Mouse (Mus musculus) heart, postnatal 25 days (tissue): Measurements from ENCODE around the gene Ccdc9b. TPM values are rescaled to one million over a fixed set of nuclear protein-coding genes. Genes with fewer than 3 reads are reported as not detected.

ENCODE experiments used
- DNase-seq: peaks from one replicate; pipeline ENCODE4 v3.0.0; 2022; ENCODE audit warnings: low spot score
- intact Hi-C: fragments of 180-260 bp; cut with DNase I; formaldehyde crosslinking; loops from one replicate; pipeline ENCODE4 v1.15.1; 2025
- total RNA-seq, 2 experiments: library from RNA; stranded (reverse); gene quantifications; 2 replicates each; pipeline ENCODE4 v1.2.3; 2021

The Ccdc9b gene
- total RNA-seq, 2 experiments from 2014 or later, result 23.0 to 24.2 TPM

- intact Hi-C loops, result loop anchor here (2.0 kb wide), 1 partner anchor 34 kb away; the partner anchor contains the start of gene Inafm2
- DNase-seq, result no peak
These were observed 16.6 kb upstream of the Ccdc9b start for GRCm38 (mm10) chr2:118779065-118779464.

- intact Hi-C loops, result loop anchor here (2.0 kb wide), 1 partner anchor 34 kb away; the partner anchor contains the start of gene Inafm2
- no peak for DNase-seq
These were observed 16.0 kb upstream of the Ccdc9b start for GRCm38 (mm10) chr2:118778418-118778817.

- DNase-seq, result no peak
- intact Hi-C loops, result no loop called here
These were observed 13.8 kb upstream of the Ccdc9b start for GRCm38 (mm10) chr2:118776295-118776694.

DNA sequence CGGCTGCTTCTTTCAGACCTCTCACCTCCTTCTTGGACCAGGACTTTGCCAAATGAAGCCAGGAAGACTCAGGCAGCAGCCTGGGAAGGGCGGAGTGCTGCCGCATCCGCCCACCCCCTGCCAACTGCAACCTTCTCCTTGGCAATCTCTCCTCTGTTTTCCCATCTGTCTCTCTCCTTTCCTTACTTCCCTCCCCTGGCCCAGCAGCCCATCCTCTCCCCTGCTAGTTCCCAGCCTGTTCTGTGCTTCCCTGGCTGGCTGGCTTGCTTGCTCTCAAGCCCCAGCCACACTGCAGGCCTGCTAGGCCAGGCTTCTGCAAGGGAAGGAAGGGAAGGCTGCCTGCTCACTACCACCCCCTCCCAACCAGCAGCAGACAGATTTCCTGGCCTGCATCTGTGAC lies 13.4 kb upstream of the Ccdc9b start:
- intact Hi-C loops, result no loop called here
- no peak for DNase-seq

DNA sequence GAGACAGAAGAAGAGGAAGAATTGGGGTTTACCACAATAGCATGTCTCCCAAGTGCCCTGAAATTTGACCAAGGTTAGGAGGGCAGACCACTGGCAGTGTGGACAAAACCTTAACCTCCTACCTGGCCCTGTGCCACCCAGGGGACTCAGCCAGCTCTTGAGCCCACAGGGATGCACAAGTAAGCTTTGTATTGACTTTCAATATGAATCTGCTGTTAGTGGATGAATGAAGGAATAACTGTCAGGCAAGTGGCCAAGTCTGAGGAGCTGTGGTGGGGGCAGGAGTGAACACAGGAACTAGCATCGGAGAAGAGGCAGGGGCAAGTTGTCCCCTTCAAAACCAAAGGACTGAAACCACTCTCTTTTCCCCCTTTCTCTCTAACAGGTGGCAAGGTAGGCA lies 12.9 kb upstream of the Ccdc9b start:
- intact Hi-C loops, result no loop called here

DNA sequence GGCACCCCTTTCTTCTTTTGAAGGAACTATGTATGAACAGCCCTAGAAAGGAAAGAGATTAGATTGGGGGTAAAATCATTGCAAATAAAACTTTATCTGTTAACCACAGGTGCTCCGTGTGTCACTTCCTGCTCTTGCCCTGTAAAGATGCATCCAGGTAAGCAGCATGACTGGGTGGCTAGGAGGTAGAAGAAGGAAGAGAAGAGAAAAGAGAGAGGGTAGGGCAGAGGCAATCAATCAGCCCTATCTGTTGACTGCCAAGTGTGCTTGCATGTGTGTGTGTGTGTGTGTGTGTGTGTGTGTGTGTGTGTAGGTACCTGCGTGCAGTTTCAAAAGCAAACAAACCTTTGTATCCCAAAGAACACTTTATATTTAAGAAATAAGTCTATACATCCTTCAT lies 12.1 kb upstream of the Ccdc9b start:
- intact Hi-C loops, result no loop called here
- no peak for DNase-seq

More for the DNA sequence above, 12.9 kb upstream of the Ccdc9b start:
- no peak for DNase-seq

DNA sequence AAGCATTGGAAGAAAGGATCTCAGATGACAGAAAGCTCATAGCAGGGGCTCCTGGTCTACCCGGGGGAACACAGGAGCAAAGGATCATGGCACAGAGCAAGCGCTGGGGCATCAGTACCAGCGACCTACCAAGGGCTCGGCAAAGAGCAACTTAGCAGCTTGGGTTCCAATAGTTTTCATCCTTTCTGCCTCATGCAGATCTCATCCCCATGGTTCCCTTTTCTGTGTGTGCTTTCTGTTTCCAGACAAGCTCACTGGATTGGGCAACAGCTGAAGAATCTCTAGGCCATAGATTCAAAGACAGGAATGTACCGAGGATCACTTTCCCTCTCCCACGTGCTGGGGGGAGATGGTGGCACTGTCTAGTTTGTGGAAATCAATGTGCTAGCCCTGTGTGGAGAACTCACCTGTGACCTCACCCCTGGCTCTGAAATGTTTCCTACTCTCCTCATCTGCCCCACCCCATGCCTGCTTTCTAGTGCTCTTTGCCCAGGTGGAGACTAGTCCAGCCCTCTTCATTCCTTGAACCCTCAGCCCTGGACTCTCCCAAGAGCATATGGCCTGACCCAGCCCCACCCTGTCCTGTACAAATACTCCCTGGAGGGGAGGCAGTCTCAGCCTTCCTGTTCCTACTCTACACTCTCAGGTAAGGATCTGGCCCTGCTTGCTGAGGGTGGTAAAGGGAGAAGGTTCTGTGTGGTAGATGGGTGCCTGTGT lies 9.9 kb upstream of the Ccdc9b start, which contains the start of gene Phgr1:
Gene Phgr1, plus strand, starts transcription at position 612 of the 717 bp plus-strand sequence.
- intact Hi-C loops, result no loop called here

DNA sequence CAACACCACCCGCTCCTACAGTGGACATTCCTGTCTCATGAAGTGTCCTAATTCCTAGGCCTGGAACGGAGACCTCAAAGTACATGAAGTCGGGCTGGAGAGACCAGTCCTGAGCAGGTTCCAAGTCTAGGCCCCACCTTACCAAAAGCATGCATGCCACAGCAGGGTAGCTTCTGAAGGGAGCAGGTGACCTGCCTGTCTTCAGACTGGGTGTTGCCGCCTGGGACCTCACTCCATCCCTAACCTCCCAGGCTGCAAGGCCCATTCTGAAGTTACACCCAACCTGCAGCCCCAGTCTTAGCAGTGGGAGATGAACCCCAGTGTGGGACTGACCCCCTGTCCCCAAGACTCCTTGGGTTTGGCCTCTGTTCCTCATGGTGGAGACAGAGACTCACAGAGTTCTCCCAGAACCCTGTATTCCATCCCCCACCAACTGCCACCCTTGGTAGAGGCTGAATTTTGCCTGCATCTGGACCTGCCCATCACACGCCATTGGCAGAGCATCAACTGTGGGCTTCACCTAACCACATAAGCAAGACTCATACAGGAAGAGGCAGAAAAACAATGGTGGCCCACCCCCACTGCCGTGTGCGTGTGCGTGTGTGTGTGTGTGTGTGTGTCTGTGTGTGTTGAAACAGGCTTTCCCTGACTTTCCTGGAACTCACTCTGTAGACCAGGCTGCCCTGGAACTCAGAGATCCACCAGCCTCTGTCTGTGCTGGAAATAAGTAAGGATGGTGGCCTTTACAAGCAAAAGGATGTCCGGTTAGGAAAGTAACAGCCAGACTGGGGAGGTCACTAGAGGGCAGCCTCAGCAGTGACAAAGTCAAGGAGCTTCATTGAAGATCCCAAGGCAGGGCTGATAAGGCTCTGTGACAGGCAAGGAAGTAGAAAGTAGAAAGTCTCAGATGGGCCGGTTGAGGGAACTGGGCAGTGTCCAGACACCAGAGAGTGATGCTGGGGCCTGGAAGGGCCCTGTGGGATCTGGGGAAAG lies 3.9 kb upstream of the Ccdc9b start:
- DNase-seq, result no peak
- intact Hi-C loops, result loop anchor here (5.0 kb wide), 1 partner anchor 206 kb away; no protein-coding TSS in a partner anchor

More for the DNA sequence above, 9.9 kb upstream of the Ccdc9b start, which contains the start of gene Phgr1:
- DNase-seq, result no peak

DNA sequence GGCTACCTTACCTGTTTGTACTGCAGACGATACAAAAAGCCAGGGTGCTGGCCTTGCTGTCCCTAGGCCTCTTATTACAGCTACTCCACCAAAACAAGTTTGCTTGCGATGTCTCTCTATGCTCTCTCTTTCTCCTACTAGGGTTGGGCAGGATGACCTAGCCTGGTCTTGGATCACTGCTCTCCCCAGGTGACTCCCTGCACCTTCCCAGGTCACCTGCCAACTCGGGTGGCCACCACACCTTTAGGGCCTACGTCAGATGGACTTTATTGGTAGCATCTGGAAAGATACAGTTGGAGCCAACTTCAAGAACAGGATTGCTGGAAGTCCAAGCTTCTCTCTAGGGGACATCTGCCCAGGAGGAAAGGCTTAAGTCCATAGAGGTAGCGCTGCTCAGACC lies 2.4 kb upstream of the Ccdc9b start:
- intact Hi-C loops, result loop anchor here (2.0 to 5.0 kb wide), 2 partner anchors 118 to 207 kb away; no protein-coding TSS in a partner anchor
- DNase-seq, result no peak

- DNase-seq, result no peak
- intact Hi-C loops, result loop anchor here (2.0 kb wide), 1 partner anchor 119 kb away; no protein-coding TSS in a partner anchor
These were observed 1.8 kb upstream of the Ccdc9b start for GRCm38 (mm10) chr2:118764094-118764831.

GRCm38 (mm10) chr2:118763469-118763868 lies 1.0 kb upstream of the Ccdc9b start:
- intact Hi-C loops, result no loop called here
- peak; percentile 47 for DNase-seq

GRCm38 (mm10) chr2:118762784-118763148 lies 305 bp upstream of the Ccdc9b start:
- intact Hi-C loops, result no loop called here

GRCm38 (mm10) chr2:118761358-118761757 lies 1.1 kb downstream of the Ccdc9b start:
- intact Hi-C loops, result loop anchor here (1.0 kb wide), 1 partner anchor 16 kb away; the partner anchor contains the start of gene Inafm2
- DNase-seq, result no peak

More at GRCm38 (mm10) chr2:118762784-118763148, 305 bp upstream of the Ccdc9b start:
- DNase-seq, result no peak

DNA sequence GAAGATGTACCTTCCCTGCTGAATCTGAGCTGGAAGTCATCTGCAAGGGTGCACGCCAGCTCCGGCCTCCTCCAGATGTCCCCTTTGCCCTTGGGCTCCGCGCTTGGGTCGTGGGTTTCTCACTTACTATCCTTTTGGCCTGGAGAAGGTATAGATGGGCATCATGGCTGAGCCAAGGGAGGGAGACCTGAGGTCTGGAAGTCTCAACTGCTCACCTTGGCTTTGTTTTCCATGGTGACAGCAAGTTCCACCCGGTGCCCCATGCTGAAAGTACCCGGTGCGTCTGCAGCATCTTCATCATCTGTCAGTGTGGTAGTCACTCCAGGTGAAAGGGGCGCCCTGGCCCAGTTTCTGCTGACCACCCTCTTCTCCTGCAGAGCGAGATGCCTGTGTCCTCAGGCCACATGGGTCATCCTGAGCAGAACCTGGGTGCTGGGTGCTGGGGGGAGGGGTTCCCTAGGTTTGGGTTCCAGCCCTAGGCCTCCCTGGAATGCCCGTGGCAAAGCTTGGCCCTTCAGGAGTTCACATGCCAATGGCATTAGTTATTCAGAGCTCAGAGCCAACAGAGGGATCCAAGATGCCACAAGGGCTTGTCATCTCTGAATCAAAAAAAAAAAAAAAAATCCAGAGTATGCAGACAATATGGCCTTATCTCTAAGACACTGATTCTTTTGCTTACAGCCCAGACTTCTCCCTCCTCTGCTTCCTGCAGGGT lies 2.0 kb downstream of the Ccdc9b start:
- DNase-seq, result no peak
- intact Hi-C loops, result loop anchor here (1.0 kb wide), 1 partner anchor 15 kb away; the partner anchor contains the start of gene Inafm2

GRCm38 (mm10) chr2:118759828-118760227 lies 2.6 kb downstream of the Ccdc9b start:
- intact Hi-C loops, result no loop called here
- no peak for DNase-seq

DNA sequence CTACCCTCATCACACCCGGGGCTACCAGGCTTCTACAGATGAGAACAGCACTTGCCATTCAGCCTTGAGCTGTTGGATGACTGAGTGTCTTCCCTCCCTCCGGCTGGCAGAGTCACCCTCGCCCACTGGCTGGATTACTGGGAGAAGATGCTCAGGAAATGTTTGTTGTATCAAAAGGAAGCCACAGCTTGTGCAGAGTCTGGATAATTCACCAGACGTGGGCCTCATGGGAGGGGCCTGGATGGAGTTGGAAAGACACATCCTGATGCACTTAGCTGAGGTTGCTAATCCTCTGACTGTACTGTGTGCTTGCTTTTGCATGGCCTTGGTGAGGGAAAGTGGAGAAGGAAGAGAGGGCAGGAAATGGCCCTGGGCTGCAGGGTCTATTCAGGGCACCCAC lies 6.4 kb downstream of the Ccdc9b start:
- intact Hi-C loops, result no loop called here
- DNase-seq, result no peak

- intact Hi-C loops, result no loop called here
These were observed 7.1 kb downstream of the Ccdc9b start for GRCm38 (mm10) chr2:118755407-118755806.

GRCm38 (mm10) chr2:118754143-118754542 lies 8.3 kb downstream of the Ccdc9b start:
- intact Hi-C loops, result no loop called here
- no peak for DNase-seq

More at GRCm38 (mm10) chr2:118755407-118755806, 7.1 kb downstream of the Ccdc9b start:
- DNase-seq, result no peak

DNA sequence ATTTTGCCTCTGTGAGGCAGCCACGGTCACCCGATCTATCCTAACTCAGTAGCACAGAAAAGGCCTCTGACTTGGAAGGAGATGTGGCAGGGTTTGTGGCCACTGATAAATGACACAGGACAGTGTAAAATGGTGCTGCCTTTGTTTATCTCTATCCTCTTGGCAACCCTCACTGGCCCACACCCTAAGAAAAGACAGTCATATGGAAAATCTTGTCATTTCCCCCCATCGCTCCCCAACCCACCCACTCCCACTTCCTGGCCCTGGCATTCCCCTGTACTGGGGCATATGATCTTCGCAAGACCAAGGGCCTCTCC lies 9.7 kb downstream of the Ccdc9b start:
- intact Hi-C loops, result no loop called here
- no peak for DNase-seq
